ENCODE assay signal across 24 mouse cellular contexts in genomic region chr14:23618081-23618480, GRCm38 (mm10).
DNase-seq lines count a peak whose midpoint lies in the region; ATAC-seq and TF ChIP-seq lines count a peak whose summit lies in the region.
"Had no signal": no experiment of that assay in that cellular context is flagged by ENCODE, and none has a peak within 500 bp of the region (broad histone marks: within the 10 kb centered on the region; RNA-seq: fewer than 3 reads in every experiment).

No protein-coding gene starts in this region.

- H3K9me3 ChIP-seq in kidney, embryonic 16.5 days (ENCODE audit: low read length) = no peaks in the 10 kb centered on the region
- H3K9me3 ChIP-seq: embryonic facial prominence, embryonic 10.5 days; embryonic facial prominence, embryonic 13.5 days; forebrain, embryonic 12.5 days; hindbrain, embryonic 12.5 days; hindbrain, embryonic 15.5 days had no signal

- DNase-seq in kidney, adult 2 months = peak; percentile 67
- DNase-seq in kidney, postnatal 10 days = peak; percentile 36
- DNase-seq in kidney, postnatal 25 days = peak; percentile 54 to 67
- no peak for DNase-seq in frontal cortex, postnatal 36 days (ENCODE audit: low spot score in 2 of 2)
- no peak for DNase-seq in left cerebral cortex, adult 18-20 months (ENCODE audit: low spot score in 2 of 2)
- DNase-seq: adrenal gland, adult 2 months; adrenal gland, postnatal 14 days; cerebellum, adult 11 months; cerebellum, adult 2 months; cerebellum, adult 9-11 months; cerebellum, postnatal 25 days; gastrocnemius, adult 2 months; gastrocnemius, postnatal 14 days; heart, adult 11 months had no signal

- H3K36me3 ChIP-seq in kidney, adult 2 months (ENCODE audit: control insufficient read depth, insufficient read depth, low read length) = no peaks in the 10 kb centered on the region
- H3K36me3 ChIP-seq in kidney, embryonic 16.5 days (ENCODE audit: insufficient read depth, low read length) = no peaks in the 10 kb centered on the region
- H3K36me3 ChIP-seq: embryonic facial prominence, embryonic 10.5 days; embryonic facial prominence, embryonic 13.5 days; forebrain, embryonic 12.5 days; hindbrain, embryonic 12.5 days; hindbrain, embryonic 15.5 days had no signal

- no peak overlapping the region for H3K4me3 ChIP-seq in kidney, adult 2 months (ENCODE audit: insufficient read depth, low read depth, low read length)
- H3K4me3 ChIP-seq in kidney, embryonic 16.5 days (ENCODE audit: low read length) = no peak overlapping the region
- H3K4me3 ChIP-seq: embryonic facial prominence, embryonic 10.5 days; embryonic facial prominence, embryonic 13.5 days; erythroblast, embryonic 14.5 days; forebrain, embryonic 12.5 days; gastrocnemius, adult 2 months; hindbrain, embryonic 12.5 days; hindbrain, embryonic 15.5 days had no signal

- peaks cover 4% of the 10 kb centered on the region; the same call in 1 of the 2 replicates for H3K4me1 ChIP-seq in kidney, adult 2 months (ENCODE audit: control insufficient read depth, insufficient read depth, low read length)
- no peaks in the 10 kb centered on the region for H3K4me1 ChIP-seq in kidney, embryonic 16.5 days (ENCODE audit: insufficient read depth, low read length)
- H3K4me1 ChIP-seq: forebrain, embryonic 12.5 days; hindbrain, embryonic 12.5 days; hindbrain, embryonic 15.5 days had no signal

- H3K4me2 ChIP-seq in kidney, embryonic 16.5 days (replicated peaks; ENCODE audit: low read depth, low read length) = no peak overlapping the region
- H3K4me2 ChIP-seq: embryonic facial prominence, embryonic 13.5 days; forebrain, embryonic 12.5 days; heart, embryonic 11.5 days; hindbrain, embryonic 12.5 days; hindbrain, embryonic 15.5 days had no signal

- ATAC-seq in kidney, embryonic 16.5 days (ENCODE audit: low FRiP score, low TSS enrichment) = no peak
- ATAC-seq: CD4-positive, CD25-positive, alpha-beta regulatory T cell, adult 4 months; forebrain, embryonic 16.5 days had no signal

- no peak for TF ChIP-seq CTCF in kidney, adult 2 months (conservative IDR thresholded peaks at IDR 0.05; ENCODE audit: insufficient read depth, insufficient read length, low read depth, low read length)

- no peak overlapping the region for H3K9ac ChIP-seq in kidney, embryonic 16.5 days (replicated peaks; ENCODE audit: low read length)
- H3K9ac ChIP-seq: embryonic facial prominence, embryonic 13.5 days; forebrain, embryonic 12.5 days; hindbrain, embryonic 12.5 days; hindbrain, embryonic 15.5 days had no signal

- H3K27me3 ChIP-seq in kidney, adult 2 months (replicated peaks; ENCODE audit: control insufficient read depth, insufficient read depth, low read length) = no peaks in the 10 kb centered on the region
- no peaks in the 10 kb centered on the region for H3K27me3 ChIP-seq in kidney, embryonic 16.5 days (ENCODE audit: insufficient read depth, low read length)
- H3K27me3 ChIP-seq: embryonic facial prominence, embryonic 13.5 days; hindbrain, embryonic 12.5 days; hindbrain, embryonic 15.5 days had no signal

- no peak for TF ChIP-seq POLR2A in kidney, adult 2 months (IDR thresholded peaks at IDR 0.05; ENCODE audit: low read depth, low read length)

- H3K27ac ChIP-seq in kidney, adult 2 months (ENCODE audit: insufficient read depth, low read depth, low read length) = no peak overlapping the region
- no peak overlapping the region for H3K27ac ChIP-seq in kidney, embryonic 16.5 days (ENCODE audit: low read length)
- H3K27ac ChIP-seq: embryonic facial prominence, embryonic 10.5 days; embryonic facial prominence, embryonic 13.5 days; forebrain, embryonic 12.5 days; gastrocnemius, adult 2 months; hindbrain, embryonic 12.5 days; hindbrain, embryonic 15.5 days had no signal

- 32% methylated on average over 1 of the region's 1 CpGs for WGBS in kidney, adult 2 months
- 27% methylated on average over 1 of the region's 1 CpGs for WGBS in kidney, embryonic 16.5 days

Comparison
In these comparisons a context has a peak if more than half of its experiments do, and no peak if none do; other contexts are left out.
1. DNase-seq: peak in kidney, adult 2 months (single experiment), kidney, postnatal 10 days (single experiment) and kidney, postnatal 25 days (2 of 2); none in frontal cortex, postnatal 36 days (0 of 2) and left cerebral cortex, adult 18-20 months (0 of 2).